In genomic region chr8:4192807-4193587, GRCm38 (mm10) we compare ENCODE assay signal across 8 mouse cellular contexts. TPM values are rescaled to one million over a fixed set of nuclear protein-coding genes. Genes with fewer than 3 reads are reported as not detected.
DNase-seq lines count a peak whose midpoint lies in the region; ATAC-seq and TF ChIP-seq lines count a peak whose summit lies in the region.

No protein-coding gene starts in this region.

- no peaks in the 10 kb centered on the region for H3K4me1 ChIP-seq in cortical plate, adult 2 months (ENCODE audit: control insufficient read depth, insufficient read depth, low read length)

- no peak for TF ChIP-seq POLR2A in cortical plate, adult 2 months (IDR thresholded peaks at IDR 0.05; ENCODE audit: extremely low read depth, insufficient read depth, low read length)

- peak overlapping the region; percentile 0; the same call in 1 of the 2 replicates for H3K27ac ChIP-seq in cortical plate, adult 2 months (ENCODE audit: insufficient read depth, low read length)
- peak overlapping the region; percentile 76 for H3K27ac ChIP-seq in left cerebral cortex, adult 2 months

- peak; percentile 73 for TF ChIP-seq CTCF in cortical plate, adult 2 months (IDR thresholded peaks at IDR 0.05; ENCODE audit: extremely low read depth, insufficient read depth, low read length)
- peak; percentile 97 for TF ChIP-seq CTCF in left cerebral cortex, adult 2 months (IDR thresholded peaks at IDR 0.05)

- ATAC-seq in activated CD4-positive, CD25-positive, alpha-beta regulatory T cell, adult 4 months = peak; percentile 91
- peak; percentile 99 for ATAC-seq in megakaryocyte, adult 5-6 weeks (ENCODE audit: poor library complexity, severe bottlenecking)

- DNase-seq in gastrocnemius, postnatal 10 days = peak; percentile 91
- DNase-seq in hindlimb bud, embryonic 11.5 days (ENCODE audit: extremely low spot score, low read depth, low spot score) = peak; percentile 33
- peak; percentile 89 to 93 for DNase-seq in left cerebral cortex, adult 2 months (ENCODE audit: extremely low spot score in 1 of 2, low spot score in 2 of 2)
- peak; percentile 81 for DNase-seq in retina, postnatal 7 days (ENCODE audit: low read depth, low spot score)
- peak; percentile 72 to 82 for DNase-seq in urinary bladder, adult 18-20 months (ENCODE audit: low spot score in 2 of 2)

- intact Hi-C loops in left cerebral cortex, adult 2 months (cut with DNase I) = no loop called here

- H3K4me3 ChIP-seq in cortical plate, adult 2 months (ENCODE audit: insufficient read depth, low read length) = no peak overlapping the region
- no peak overlapping the region for H3K4me3 ChIP-seq in left cerebral cortex, adult 2 months

RNA-seq across cellular contexts. Expression of gene Prr36, which starts 24.3 kb away (rescaled TPM):
- polyA plus RNA-seq in activated CD4-positive, CD25-positive, alpha-beta regulatory T cell, adult 4 months (2017; shearing (Covaris generic)) = under 1 TPM in 1 of 2 experiments, not detected in 1; 0.15 TPM
- 16.7 and 18.6 TPM in 2 replicates for polyA plus RNA-seq in cortical plate, adult 2 months (2012; rRNA removed)
- total RNA-seq in gastrocnemius, postnatal 10 days (2021) = under 1 TPM; 0.16 to 0.21 TPM
- 10 to 100 TPM; 42.9 to 46.0 TPM for total RNA-seq in left cerebral cortex, adult 2 months (2021)
- total RNA-seq in megakaryocyte, adult 5-6 weeks (2015) = 0.09 and 0.14 TPM in 2 replicates
- not detected in 2 replicates for total RNA-seq in megakaryocyte, adult 5-6 weeks (2017)

RNA-seq across cellular contexts. Expression of gene Evi5l, which starts 26.6 kb away (rescaled TPM):
- polyA plus RNA-seq in activated CD4-positive, CD25-positive, alpha-beta regulatory T cell, adult 4 months (2017; shearing (Covaris generic)) = 1 to 10 TPM; 4.1 TPM
- polyA plus RNA-seq in cortical plate, adult 2 months (2012; rRNA removed) = 74.9 and 75.3 TPM in 2 replicates
- 10 to 100 TPM; 15.5 to 20.5 TPM for total RNA-seq in gastrocnemius, postnatal 10 days (2021)
- total RNA-seq in left cerebral cortex, adult 2 months (2021) = 100 to 1,000 TPM; 107 to 110 TPM
- 3.6 and 4.1 TPM in 2 replicates for total RNA-seq in megakaryocyte, adult 5-6 weeks (2015)
- total RNA-seq in megakaryocyte, adult 5-6 weeks (2017) = 4.5 and 6.0 TPM in 2 replicates

RNA-seq across cellular contexts. Expression of gene Lrrc8e, which starts 33.6 kb away (rescaled TPM):
- polyA plus RNA-seq in activated CD4-positive, CD25-positive, alpha-beta regulatory T cell, adult 4 months (2017; shearing (Covaris generic)) = not detected
- polyA plus RNA-seq in cortical plate, adult 2 months (2012; rRNA removed) = 0.04 TPM in 1 of 2 replicates, not detected in the other
- under 1 TPM in 1 of 2 experiments, not detected in 1; 0.29 TPM for total RNA-seq in gastrocnemius, postnatal 10 days (2021)
- not detected for total RNA-seq in left cerebral cortex, adult 2 months (2021)
- total RNA-seq in megakaryocyte, adult 5-6 weeks (2015) = not detected in 2 replicates
- not detected in 2 replicates for total RNA-seq in megakaryocyte, adult 5-6 weeks (2017)

RNA-seq across cellular contexts. Expression of gene Map2k7, which starts 45.5 kb away (rescaled TPM):
- 10 to 100 TPM; 18.3 to 29.8 TPM for polyA plus RNA-seq in activated CD4-positive, CD25-positive, alpha-beta regulatory T cell, adult 4 months (2017; shearing (Covaris generic))
- polyA plus RNA-seq in cortical plate, adult 2 months (2012; rRNA removed) = 60.4 and 60.6 TPM in 2 replicates
- 10 to 100 TPM; 61.4 to 65.5 TPM for total RNA-seq in gastrocnemius, postnatal 10 days (2021)
- total RNA-seq in left cerebral cortex, adult 2 months (2021) = 10 to 100 TPM; 98.1 to 99.1 TPM
- 24.6 and 32.4 TPM in 2 replicates for total RNA-seq in megakaryocyte, adult 5-6 weeks (2015)
- 27.1 and 32.4 TPM in 2 replicates for total RNA-seq in megakaryocyte, adult 5-6 weeks (2017)

RNA-seq across cellular contexts. Expression of gene Gm49320, which starts 45.7 kb away (rescaled TPM):
- 1 to 10 TPM in 1 of 2 experiments, under 1 TPM in 1; 0.61 to 1.3 TPM for polyA plus RNA-seq in activated CD4-positive, CD25-positive, alpha-beta regulatory T cell, adult 4 months (2017; shearing (Covaris generic))
- 4.8 and 5.8 TPM in 2 replicates for polyA plus RNA-seq in cortical plate, adult 2 months (2012; rRNA removed)
- total RNA-seq in gastrocnemius, postnatal 10 days (2021) = under 1 TPM; 0.14 to 0.31 TPM
- total RNA-seq in left cerebral cortex, adult 2 months (2021) = 1 to 10 TPM in 1 of 2 experiments, not detected in 1; 1.8 TPM
- total RNA-seq in megakaryocyte, adult 5-6 weeks (2015) = not detected in 2 replicates
- total RNA-seq in megakaryocyte, adult 5-6 weeks (2017) = 0.12 TPM in 1 of 2 replicates, not detected in the other

Comparison
In these comparisons a context has a peak if more than half of its experiments do, and no peak if none do; other contexts are left out.
1. DNase-seq: peak in every context shown above with its lines; median percentile 91 in gastrocnemius, postnatal 10 days; 91 in left cerebral cortex, adult 2 months; 81 in retina, postnatal 7 days; 77 in urinary bladder, adult 18-20 months; 33 in hindlimb bud, embryonic 11.5 days.
2. RNA of gene Prr36, which starts 24.3 kb away (total RNA-seq): 42.9 to 46.0 TPM in left cerebral cortex, adult 2 months; 0.16 to 0.21 TPM in gastrocnemius, postnatal 10 days and 0.09 to 0.14 TPM in megakaryocyte, adult 5-6 weeks; every median in the first group is over 10 times any median in the second.
3. RNA of gene Evi5l, which starts 26.6 kb away (total RNA-seq): 107 to 110 TPM in left cerebral cortex, adult 2 months; 15.5 to 20.5 TPM in gastrocnemius, postnatal 10 days and 3.6 to 6.0 TPM in megakaryocyte, adult 5-6 weeks; every median in the first group is over 4 times any median in the second.